Mouse (Mus musculus) liver, embryonic 15.5 days (tissue): ENCODE data around the gene Nbea. TPM values are rescaled to one million over a fixed set of nuclear protein-coding genes. Genes with fewer than 3 reads are reported as not detected.

Experiments used
- ATAC-seq: fragments of 200-750 bp; cut with Nextera tagmentation; 2 replicates; pipeline ENCODE4 v1.8.0; 2017; ENCODE audit warnings: moderate number of reproducible peaks, mild to moderate bottlenecking, moderate library complexity; ENCODE audit not compliant: insufficient read depth
- H3K27ac ChIP-seq: fragments of 300-500 bp; sonication (generic); replicated peaks from 2 replicates; pipeline ENCODE4 v1.5.1; 2015; ENCODE audit warnings: mild to moderate bottlenecking, inconsistent platforms
- H3K27me3 ChIP-seq: fragments of 300-500 bp; sonication (generic); 2 replicates; pipeline ENCODE4 v1.6.1; 2015; ENCODE audit warnings: mild to moderate bottlenecking, inconsistent platforms
- H3K36me3 ChIP-seq: fragments of 300-500 bp; sonication (generic); replicated peaks from 2 replicates; pipeline ENCODE4 v1.6.1; 2015; ENCODE audit warnings: moderate library complexity, mild to moderate bottlenecking, inconsistent platforms
- H3K4me1 ChIP-seq: fragments of 300-500 bp; sonication (generic); replicated peaks from 2 replicates; pipeline ENCODE4 v1.6.1; 2015; ENCODE audit warnings: inconsistent platforms
- H3K4me2 ChIP-seq: fragments of 300-500 bp; sonication (generic); 2 replicates; pipeline ENCODE4 v1.6.1; 2015; ENCODE audit warnings: moderate library complexity, mild to moderate bottlenecking, inconsistent platforms
- H3K4me3 ChIP-seq: fragments of 300-500 bp; sonication (generic); replicated peaks from 2 replicates; pipeline ENCODE4 v1.5.1; 2015; ENCODE audit warnings: mild to moderate bottlenecking, inconsistent platforms
- H3K9ac ChIP-seq: fragments of 300-500 bp; sonication (generic); 2 replicates; pipeline ENCODE4 v1.6.1; 2015; ENCODE audit warnings: moderate library complexity, mild to moderate bottlenecking, inconsistent platforms
- H3K9me3 ChIP-seq: fragments of 300-500 bp; sonication (generic); replicated peaks from 2 replicates; pipeline ENCODE4 v1.6.1; 2016; ENCODE audit warnings: inconsistent platforms
- WGBS: fragments of 180-500 bp; shearing (Covaris S2); methylation state at CpG from one replicate; pipeline ENCODE4 v1.1.7; 2015; ENCODE audit warnings: mixed read lengths; ENCODE audit not compliant: insufficient replicate concordance; 5-methylcytosine and 5-hydroxymethylcytosine counted together
- polyA plus RNA-seq: library from polyadenylated mRNA; unstranded; fragments of >200 nt; fragmentation: Nextera tagmentation; extraction: Ambion mirVana; gene quantifications from 2 replicates; pipeline ENCODE4 v1.2.1, GENCODE M21; 2015

Nbea gene
- polyA plus RNA-seq, 1 experiment from 2014 or later, result 0.67 TPM

GRCm38 (mm10) chr3:55742218-55742617 is 441.3 kb downstream of the Nbea start:
- Histone ChIP-seq H3K4me2 (no peak overlapping the region), H3K4me1 (no peaks in the 10 kb centered on the region), H3K9me3 (no peaks in the 10 kb centered on the region), H3K9ac (no peak overlapping the region), H3K4me3 (no peak overlapping the region), H3K36me3 (no peaks in the 10 kb centered on the region), H3K27ac (no peak overlapping the region), H3K27me3 (no peaks in the 10 kb centered on the region)
- ATAC-seq, result no peak
- 55% methylated on average over 5 of the region's 5 CpGs for WGBS

DNA sequence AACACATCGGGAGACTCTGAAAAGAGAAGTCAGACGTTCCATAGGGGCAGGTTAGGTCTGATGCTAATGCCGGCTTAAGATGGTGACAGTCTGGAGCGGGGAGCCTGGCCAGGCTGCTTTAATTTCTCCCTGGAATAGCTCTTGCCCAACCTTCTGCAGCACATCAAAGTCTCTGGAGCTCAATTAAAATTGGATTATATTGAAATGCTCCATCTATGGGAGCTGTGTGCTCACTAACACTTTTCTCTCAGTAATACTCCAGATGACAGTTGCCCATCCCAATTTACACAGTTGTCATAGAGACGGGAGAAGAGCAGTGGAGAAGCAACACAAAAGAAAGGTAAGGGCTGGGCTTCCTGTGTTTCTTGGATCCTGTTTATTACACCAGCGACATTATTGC is 442.1 kb downstream of the Nbea start:
- 62% methylated on average over 6 of the region's 6 CpGs for WGBS
- no peak for ATAC-seq

DNA sequence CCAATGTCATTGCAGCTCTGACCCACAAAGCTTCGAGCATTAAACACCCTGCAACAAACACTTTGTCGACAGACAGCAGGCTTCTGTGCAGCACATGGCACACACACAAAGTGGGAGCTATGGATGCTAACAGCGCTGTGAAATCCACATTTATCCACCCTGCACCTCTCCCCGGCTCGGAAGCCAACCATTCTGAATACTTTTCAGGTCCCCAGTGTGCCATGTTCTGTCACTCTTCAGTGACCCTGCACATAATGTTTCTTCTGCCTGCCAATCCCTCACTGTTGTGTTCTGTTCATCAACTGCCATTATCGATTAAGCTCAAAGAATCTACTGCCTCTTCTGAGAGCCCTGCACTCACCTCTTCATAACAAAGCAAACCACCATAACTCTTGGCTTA is 449.8 kb downstream of the Nbea start:
- no peaks in the 10 kb centered on the region for H3K9me3 ChIP-seq
- no peak for ATAC-seq
- H3K36me3 ChIP-seq, result no peaks in the 10 kb centered on the region
- no peak overlapping the region for H3K4me2 ChIP-seq
- H3K4me1 ChIP-seq, result no peaks in the 10 kb centered on the region
- H3K4me3 ChIP-seq, result no peak overlapping the region
- no peak overlapping the region for H3K9ac ChIP-seq
- H3K27ac ChIP-seq, result no peak overlapping the region
- WGBS, result 67% methylated on average over 6 of the region's 6 CpGs
- no peaks in the 10 kb centered on the region for H3K27me3 ChIP-seq

More for the DNA sequence above, 442.1 kb downstream of the Nbea start:
- Histone ChIP-seq H3K9me3 (no peaks in the 10 kb centered on the region), H3K9ac (no peak overlapping the region), H3K27me3 (no peaks in the 10 kb centered on the region), H3K4me3 (no peak overlapping the region), H3K4me2 (no peak overlapping the region), H3K36me3 (no peaks in the 10 kb centered on the region), H3K4me1 (no peaks in the 10 kb centered on the region), H3K27ac (no peak overlapping the region)

- H3K36me3 ChIP-seq, result no peaks in the 10 kb centered on the region
- H3K27me3 ChIP-seq, result no peaks in the 10 kb centered on the region
- H3K27ac ChIP-seq, result no peak overlapping the region
- H3K4me1 ChIP-seq, result no peaks in the 10 kb centered on the region
- no peak for ATAC-seq
- no peak overlapping the region for H3K4me3 ChIP-seq
- no peak overlapping the region for H3K4me2 ChIP-seq
- no peaks in the 10 kb centered on the region for H3K9me3 ChIP-seq
- H3K9ac ChIP-seq, result no peak overlapping the region
- 55% methylated on average over 5 of the region's 5 CpGs for WGBS
Observed at GRCm38 (mm10) chr3:55730549-55730948, 453.0 kb downstream of the Nbea start.

GRCm38 (mm10) chr3:55730142-55730541 is 453.4 kb downstream of the Nbea start:
- Histone ChIP-seq H3K9me3 (no peaks in the 10 kb centered on the region), H3K4me2 (no peak overlapping the region), H3K27me3 (no peaks in the 10 kb centered on the region), H3K36me3 (no peaks in the 10 kb centered on the region), H3K4me1 (no peaks in the 10 kb centered on the region), H3K4me3 (no peak overlapping the region), H3K27ac (no peak overlapping the region), H3K9ac (no peak overlapping the region)
- ATAC-seq, result no peak
- 58% methylated on average over 8 of the region's 8 CpGs for WGBS

GRCm38 (mm10) chr3:55714260-55714659 is 469.2 kb downstream of the Nbea start:
- H3K27me3 ChIP-seq, result no peaks in the 10 kb centered on the region
- no peak for ATAC-seq
- no peak overlapping the region for H3K27ac ChIP-seq
- H3K4me3 ChIP-seq, result no peak overlapping the region
- WGBS, result 80% methylated on average over 6 of the region's 6 CpGs
- H3K4me2 ChIP-seq, result no peak overlapping the region
- H3K9me3 ChIP-seq, result no peaks in the 10 kb centered on the region
- H3K4me1 ChIP-seq, result no peaks in the 10 kb centered on the region
- H3K36me3 ChIP-seq, result no peaks in the 10 kb centered on the region
- no peak overlapping the region for H3K9ac ChIP-seq

GRCm38 (mm10) chr3:55713856-55714255 is 469.6 kb downstream of the Nbea start:
- WGBS, result 67% methylated on average over 3 of the region's 3 CpGs
- ATAC-seq, result no peak

DNA sequence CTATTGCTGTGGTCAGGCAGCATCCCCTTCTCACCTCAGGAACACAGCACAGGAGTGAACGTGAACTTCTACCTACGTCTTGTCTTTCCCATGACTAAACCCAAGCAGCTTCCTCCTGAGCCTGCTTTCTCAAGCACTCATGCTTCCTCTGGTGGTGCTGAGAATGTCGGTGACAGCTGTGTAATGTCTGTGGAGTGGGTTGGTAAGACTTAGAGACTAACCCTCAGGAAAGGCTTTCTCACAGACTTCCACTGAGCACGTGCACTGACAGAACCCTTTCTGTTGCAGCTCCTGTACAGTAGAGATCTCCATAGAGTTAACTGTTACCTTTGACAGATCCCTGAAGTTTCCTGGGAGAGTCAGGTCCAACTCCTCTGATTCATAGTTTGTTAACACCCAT is 473.2 kb downstream of the Nbea start:
- ATAC-seq, result no peak
- H3K4me2 ChIP-seq, result no peak overlapping the region
- no peaks in the 10 kb centered on the region for H3K9me3 ChIP-seq
- H3K27me3 ChIP-seq, result no peaks in the 10 kb centered on the region
- H3K36me3 ChIP-seq, result no peaks in the 10 kb centered on the region
- H3K9ac ChIP-seq, result no peak overlapping the region
- no peak overlapping the region for H3K4me3 ChIP-seq
- no peaks in the 10 kb centered on the region for H3K4me1 ChIP-seq
- H3K27ac ChIP-seq, result no peak overlapping the region
- 69% methylated on average over 4 of the region's 4 CpGs for WGBS

More at GRCm38 (mm10) chr3:55713856-55714255, 469.6 kb downstream of the Nbea start:
- Histone ChIP-seq H3K27ac (no peak overlapping the region), H3K4me2 (no peak overlapping the region), H3K36me3 (no peaks in the 10 kb centered on the region), H3K9me3 (no peaks in the 10 kb centered on the region), H3K27me3 (no peaks in the 10 kb centered on the region), H3K4me3 (no peak overlapping the region), H3K4me1 (no peaks in the 10 kb centered on the region), H3K9ac (no peak overlapping the region)

DNA sequence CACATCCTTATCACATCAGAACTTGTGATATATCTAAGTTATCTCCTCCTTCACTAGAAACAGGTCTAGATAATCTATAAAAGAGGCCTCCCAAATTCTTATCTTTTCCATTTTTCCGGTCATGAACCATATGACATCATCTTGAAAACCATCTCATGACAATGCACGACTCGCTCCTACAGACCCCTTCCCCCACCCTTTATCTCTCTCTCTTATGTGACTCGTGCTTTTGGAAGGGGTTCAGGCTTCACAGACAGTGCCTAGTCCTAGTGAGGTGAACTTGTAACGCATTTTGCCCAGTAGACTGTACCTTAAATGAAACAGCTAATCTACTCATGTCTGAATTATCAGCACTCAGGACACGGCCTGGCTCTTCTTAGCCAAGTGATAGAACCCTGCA is 481.9 kb downstream of the Nbea start:
- WGBS, result 40% methylated on average over 6 of the region's 6 CpGs

GRCm38 (mm10) chr3:55697174-55697573 is 486.3 kb downstream of the Nbea start:
- Histone ChIP-seq H3K4me3 (no peak overlapping the region), H3K27me3 (no peaks in the 10 kb centered on the region), H3K27ac (no peak overlapping the region), H3K4me1 (no peaks in the 10 kb centered on the region), H3K36me3 (no peaks in the 10 kb centered on the region), H3K4me2 (no peak overlapping the region), H3K9me3 (no peaks in the 10 kb centered on the region), H3K9ac (no peak overlapping the region)
- WGBS, result 54% methylated on average over 2 of the region's 2 CpGs
- no peak for ATAC-seq

More for the DNA sequence above, 481.9 kb downstream of the Nbea start:
- H3K4me2 ChIP-seq, result no peak overlapping the region
- no peak overlapping the region for H3K9ac ChIP-seq
- no peaks in the 10 kb centered on the region for H3K4me1 ChIP-seq
- no peaks in the 10 kb centered on the region for H3K9me3 ChIP-seq
- no peak for ATAC-seq
- no peaks in the 10 kb centered on the region for H3K36me3 ChIP-seq
- H3K27me3 ChIP-seq, result no peaks in the 10 kb centered on the region
- H3K4me3 ChIP-seq, result no peak overlapping the region
- H3K27ac ChIP-seq, result no peak overlapping the region

GRCm38 (mm10) chr3:55693073-55693472 is 490.4 kb downstream of the Nbea start:
- Histone ChIP-seq H3K9me3 (no peaks in the 10 kb centered on the region), H3K4me2 (no peak overlapping the region), H3K27me3 (no peaks in the 10 kb centered on the region), H3K4me3 (no peak overlapping the region), H3K9ac (no peak overlapping the region), H3K4me1 (no peaks in the 10 kb centered on the region), H3K36me3 (no peaks in the 10 kb centered on the region), H3K27ac (no peak overlapping the region)
- 28% methylated on average over 4 of the region's 4 CpGs for WGBS
- no peak for ATAC-seq

GRCm38 (mm10) chr3:55688098-55688497 is 495.4 kb downstream of the Nbea start:
- Histone ChIP-seq H3K27ac (no peak overlapping the region), H3K4me3 (no peak overlapping the region), H3K9ac (no peak overlapping the region), H3K36me3 (no peaks in the 10 kb centered on the region), H3K4me2 (no peak overlapping the region), H3K9me3 (no peaks in the 10 kb centered on the region), H3K4me1 (no peaks in the 10 kb centered on the region), H3K27me3 (no peaks in the 10 kb centered on the region)
- ATAC-seq, result no peak
- 9% methylated on average over 1 of the region's 1 CpGs for WGBS
